Mouse (Mus musculus): ENCODE results near the gene Becn1. TPM values are rescaled to one million over a fixed set of nuclear protein-coding genes. Genes with fewer than 3 reads are reported as not detected.
"Not testable (repeated sequence)": the region's sequence is repeated elsewhere in the genome, so short reads cannot be mapped to it uniquely, and the experiment has no call there.

The Becn1 gene
- polyA plus RNA-seq, 2 experiments = 60.5 to 86.2 TPM

DNA sequence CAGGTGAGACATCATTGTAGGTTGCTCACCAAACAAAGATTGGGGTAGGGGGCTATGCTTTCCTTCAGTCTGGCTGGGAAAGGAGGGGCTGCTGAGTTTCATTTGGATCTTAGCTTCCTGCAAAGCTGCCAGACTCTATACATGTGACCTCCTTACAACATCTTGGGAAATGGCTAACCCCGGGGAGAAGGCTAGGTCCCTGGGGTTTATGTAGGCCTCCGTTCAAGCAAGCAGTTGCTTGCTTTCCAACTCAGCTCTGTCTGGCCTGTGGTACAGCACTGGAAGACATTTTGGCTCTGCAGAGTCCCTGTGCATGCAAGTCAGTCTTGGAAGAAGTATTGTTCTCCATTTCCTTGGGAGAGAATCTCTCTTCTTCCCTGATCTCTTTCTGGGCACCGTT is 30.5 kb upstream of the Becn1 start:
- Histone ChIP-seq H3K9me3 (ENCODE audit: control insufficient read depth, low read length) (no peaks in the 10 kb centered on the region), H3K27me3 (ENCODE audit: control insufficient read depth, insufficient read depth, low read length) (no peaks in the 10 kb centered on the region), H3K27ac (no peak overlapping the region), H3K9ac (replicated peaks) (no peak overlapping the region), H3K4me2 (ENCODE audit: low read depth) (no peak overlapping the region), H3K36me3 (replicated peaks; ENCODE audit: control insufficient read depth, insufficient read depth, low read depth) (no peaks in the 10 kb centered on the region; the same call in 1 of the 2 replicates), H3K4me3 (ENCODE audit: insufficient read depth in 1 of 2, low read depth in 2 of 2, low read length in 2 of 2) (no peak overlapping the region), H3K4me1 (replicated peaks; ENCODE audit: control insufficient read depth in 2 of 2, insufficient read depth in 2 of 2, low read length in 1 of 2) (peaks cover 0 to under 1% of the 10 kb centered on the region in 2 experiments; a peak in 2 of 4 replicates)
- ATAC-seq (ENCODE audit: insufficient read depth) (no peak), DNase-seq (ENCODE audit: low read depth in 3 of 3, low spot score in 3 of 3) (no peak)
- TF ChIP-seq CTCF (IDR thresholded peaks at IDR 0.05; ENCODE audit: low read depth) = no peak
- no peak for TF ChIP-seq EP300 (IDR thresholded peaks at IDR 0.05; ENCODE audit: low read depth)
- 66% methylated on average over 3 of the region's 3 CpGs for WGBS (ENCODE audit: insufficient replicate concordance)

DNA sequence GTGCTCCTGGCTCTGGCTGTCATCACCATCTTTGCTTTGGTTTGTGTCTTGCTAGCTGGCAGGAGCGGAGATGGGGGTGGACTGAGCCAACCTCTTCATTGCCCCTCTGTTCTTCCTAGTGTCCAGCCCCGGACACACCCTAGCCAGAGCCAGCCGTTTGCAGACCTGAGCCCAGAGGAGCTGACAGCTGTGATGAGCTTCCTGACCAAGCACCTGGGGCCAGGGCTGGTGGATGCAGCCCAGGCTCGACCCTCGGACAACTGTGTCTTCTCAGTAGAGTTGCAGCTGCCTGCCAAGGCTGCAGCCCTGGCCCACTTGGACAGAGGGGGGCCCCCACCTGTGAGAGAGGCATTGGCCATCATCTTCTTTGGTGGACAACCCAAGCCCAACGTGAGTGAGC is 28.9 kb upstream of the Becn1 start:
- H3K4me3 ChIP-seq (ENCODE audit: insufficient read depth in 1 of 2, low read depth in 2 of 2, low read length in 2 of 2); H3K4me1 ChIP-seq (replicated peaks; ENCODE audit: control insufficient read depth in 2 of 2, insufficient read depth in 2 of 2, low read length in 1 of 2); H3K9me3 ChIP-seq (ENCODE audit: control insufficient read depth, low read length); H3K36me3 ChIP-seq (replicated peaks; ENCODE audit: control insufficient read depth, insufficient read depth, low read depth); H3K9ac ChIP-seq (replicated peaks); H3K4me2 ChIP-seq (ENCODE audit: low read depth); DNase-seq (ENCODE audit: low read depth in 3 of 3, low spot score in 3 of 3); H3K27ac ChIP-seq; ATAC-seq (ENCODE audit: insufficient read depth); H3K27me3 ChIP-seq (ENCODE audit: control insufficient read depth, insufficient read depth, low read length): not testable (repeated sequence)
- 72% methylated on average over 6 of the region's 6 CpGs for WGBS (ENCODE audit: insufficient replicate concordance)

DNA sequence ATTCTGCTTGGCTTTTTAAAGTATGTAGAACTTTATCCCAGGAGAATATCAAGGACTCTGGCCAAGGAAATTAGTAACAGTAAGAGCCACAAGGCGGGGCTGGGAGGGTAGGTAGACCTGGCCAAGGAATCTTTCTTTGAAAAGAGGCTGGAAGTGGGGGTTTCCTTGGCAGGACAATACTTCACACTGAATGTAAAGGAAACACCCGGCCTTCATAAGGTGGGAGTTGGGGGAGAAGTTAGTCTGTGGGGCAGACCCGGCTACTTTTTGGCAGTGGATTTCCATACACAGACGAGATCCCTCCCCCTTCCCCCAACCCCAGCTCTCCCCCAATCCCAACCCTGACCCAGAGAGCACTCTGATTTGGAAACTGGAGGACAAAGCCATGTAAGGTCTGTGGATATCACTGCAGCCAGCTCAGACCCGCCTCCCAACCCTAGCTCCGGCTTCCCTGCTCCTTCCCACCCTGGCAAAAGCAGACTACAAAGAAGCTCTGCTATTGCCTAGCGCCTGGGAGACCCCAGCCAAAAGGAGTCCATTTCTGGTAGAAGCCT is 28.4 kb upstream of the Becn1 start, which contains the start of gene Aoc3:
Aoc3 (plus strand) TSS at position 235 of the 554 bp plus-strand sequence.
- Histone ChIP-seq H3K9ac (replicated peaks) (no peak within 1 kb of the TSS), H3K4me3 (ENCODE audit: insufficient read depth in 1 of 2, low read depth in 2 of 2, low read length in 2 of 2) (no peak within 1 kb of the TSS), H3K27me3 (ENCODE audit: control insufficient read depth, insufficient read depth, low read length) (no peaks in the 10 kb centered on the region), H3K36me3 (replicated peaks; ENCODE audit: control insufficient read depth, insufficient read depth, low read depth) (peaks cover 4% of the 10 kb centered on the region), H3K4me1 (replicated peaks; ENCODE audit: control insufficient read depth in 2 of 2, insufficient read depth in 2 of 2, low read length in 1 of 2) (no peaks in the 10 kb centered on the region), H3K9me3 (ENCODE audit: control insufficient read depth, low read length) (no peaks in the 10 kb centered on the region), H3K27ac (no peak within 1 kb of the TSS), H3K4me2 (ENCODE audit: low read depth) (no peak within 1 kb of the TSS)
- no peak for TF ChIP-seq EP300 (IDR thresholded peaks at IDR 0.05; ENCODE audit: low read depth)
- TF ChIP-seq CTCF (IDR thresholded peaks at IDR 0.05; ENCODE audit: low read depth) = no peak
- ATAC-seq (ENCODE audit: insufficient read depth) (no peak), DNase-seq (ENCODE audit: low read depth in 3 of 3, low spot score in 3 of 3) (no peak)
- 64% methylated on average over 7 of the region's 7 CpGs for WGBS (ENCODE audit: insufficient replicate concordance)

DNA sequence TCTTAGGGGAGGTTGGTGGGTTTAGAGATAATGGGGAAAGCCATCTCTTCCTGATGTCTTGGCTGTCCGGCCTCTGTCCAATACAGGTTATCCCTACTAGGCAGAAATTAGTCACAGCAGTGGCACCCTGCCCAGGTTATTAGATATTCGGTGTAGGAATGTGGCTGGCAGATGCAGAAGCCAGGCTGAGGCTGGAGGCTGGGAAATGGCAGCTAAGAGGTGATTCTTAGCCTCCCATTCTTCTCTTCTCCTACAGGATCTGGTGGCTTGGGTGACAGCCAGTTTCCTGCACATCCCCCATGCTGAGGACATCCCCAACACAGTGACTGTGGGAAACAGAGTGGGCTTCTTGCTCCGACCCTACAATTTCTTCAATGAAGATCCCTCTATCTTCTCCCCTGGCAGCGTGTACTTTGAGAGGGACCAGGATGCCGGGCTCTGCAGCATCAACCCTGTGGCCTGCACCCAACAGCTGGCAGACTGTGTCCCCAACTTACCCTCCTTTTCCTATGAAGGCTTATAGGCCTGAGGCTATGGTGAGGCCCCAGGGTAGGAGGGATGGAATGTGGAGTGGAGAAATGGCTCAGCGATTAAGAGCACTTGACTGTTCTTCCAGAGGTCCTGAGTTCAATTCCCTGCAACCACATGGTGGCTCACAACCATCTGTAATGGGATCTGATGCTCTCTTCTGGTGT is 27.0 kb upstream of the Becn1 start:
- DNase-seq (ENCODE audit: low read depth in 3 of 3, low spot score in 3 of 3) = no peak
- no peak overlapping the region for H3K4me2 ChIP-seq (ENCODE audit: low read depth)
- peaks cover 17% of the 10 kb centered on the region for H3K36me3 ChIP-seq (replicated peaks; ENCODE audit: control insufficient read depth, insufficient read depth, low read depth)
- TF ChIP-seq EP300 (IDR thresholded peaks at IDR 0.05; ENCODE audit: low read depth) = no peak
- no peak for TF ChIP-seq CTCF (IDR thresholded peaks at IDR 0.05; ENCODE audit: low read depth)
- ATAC-seq (ENCODE audit: insufficient read depth) = no peak
- no peaks in the 10 kb centered on the region for H3K27me3 ChIP-seq (ENCODE audit: control insufficient read depth, insufficient read depth, low read length)
- no peaks in the 10 kb centered on the region for H3K4me1 ChIP-seq (replicated peaks; ENCODE audit: control insufficient read depth in 2 of 2, insufficient read depth in 2 of 2, low read length in 1 of 2)
- H3K27ac ChIP-seq = no peak overlapping the region
- 84% methylated on average over 6 of the region's 6 CpGs for WGBS (ENCODE audit: insufficient replicate concordance)
- H3K9me3 ChIP-seq (ENCODE audit: control insufficient read depth, low read length) = no peaks in the 10 kb centered on the region
- no peak overlapping the region for H3K9ac ChIP-seq (replicated peaks)
- no peak overlapping the region for H3K4me3 ChIP-seq (ENCODE audit: insufficient read depth in 1 of 2, low read depth in 2 of 2, low read length in 2 of 2)

DNA sequence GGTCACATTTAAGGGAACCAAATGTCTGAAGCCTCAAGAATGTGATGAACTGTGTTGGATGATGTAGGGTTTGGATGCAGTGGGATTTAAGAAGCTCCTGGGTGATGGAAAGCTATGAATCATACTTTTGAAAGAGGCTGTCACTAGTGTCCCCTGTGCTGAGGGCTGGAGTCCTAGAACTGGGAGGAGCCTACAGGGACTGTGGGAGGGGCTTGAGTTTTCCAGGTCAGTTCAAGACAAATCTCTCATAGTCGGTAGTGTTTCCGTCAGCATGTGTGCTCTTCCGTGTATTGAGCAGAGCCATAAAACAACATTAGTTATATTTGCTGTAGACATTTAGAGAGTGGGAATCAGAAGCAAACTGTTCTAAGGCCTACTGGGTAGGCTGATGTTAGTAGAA is 25.2 kb upstream of the Becn1 start:
- ATAC-seq (ENCODE audit: insufficient read depth) = no peak
- TF ChIP-seq CTCF (IDR thresholded peaks at IDR 0.05; ENCODE audit: low read depth) (no peak), EP300 (IDR thresholded peaks at IDR 0.05; ENCODE audit: low read depth) (no peak)
- H3K9me3 ChIP-seq (ENCODE audit: control insufficient read depth, low read length) = no peaks in the 10 kb centered on the region
- H3K27ac ChIP-seq = no peak overlapping the region
- no peak overlapping the region for H3K9ac ChIP-seq (replicated peaks)
- no peak overlapping the region for H3K4me3 ChIP-seq (ENCODE audit: insufficient read depth in 1 of 2, low read depth in 2 of 2, low read length in 2 of 2)
- no peaks in the 10 kb centered on the region for H3K27me3 ChIP-seq (ENCODE audit: control insufficient read depth, insufficient read depth, low read length)
- H3K4me2 ChIP-seq (ENCODE audit: low read depth) = no peak overlapping the region
- no peak for DNase-seq (ENCODE audit: low read depth in 3 of 3, low spot score in 3 of 3)
- 58% methylated on average over 3 of the region's 3 CpGs for WGBS (ENCODE audit: insufficient replicate concordance)
- no peaks in the 10 kb centered on the region for H3K4me1 ChIP-seq (replicated peaks; ENCODE audit: control insufficient read depth in 2 of 2, insufficient read depth in 2 of 2, low read length in 1 of 2)
- peaks cover 35% of the 10 kb centered on the region for H3K36me3 ChIP-seq (replicated peaks; ENCODE audit: control insufficient read depth, insufficient read depth, low read depth)
